Mouse (Mus musculus) neural tube, embryonic 15.5 days (tissue): ENCODE results near the gene Olfr96. TPM values are rescaled to one million over a fixed set of nuclear protein-coding genes. Genes with fewer than 3 reads are reported as not detected.
"Not testable (repeated sequence)": the region's sequence is repeated elsewhere in the genome, so short reads cannot be mapped to it uniquely, and the experiment has no call there.

Experiments
- ATAC-seq: fragments of 200-750 bp; cut with Nextera tagmentation; 2 replicates; pipeline ENCODE4 v1.8.0; 2017; ENCODE audit warnings: mild to moderate bottlenecking, moderate TSS enrichment, moderate library complexity; ENCODE audit not compliant: low FRiP score
- H3K27ac ChIP-seq: fragments of 300-500 bp; sonication (generic); replicated peaks from 2 replicates; pipeline ENCODE4 v1.5.1; 2015; ENCODE audit warnings: mild to moderate bottlenecking, inconsistent platforms
- H3K27me3 ChIP-seq: fragments of 300-500 bp; sonication (generic); replicated peaks from 2 replicates; pipeline ENCODE4 v1.6.1; 2015; ENCODE audit warnings: inconsistent platforms
- H3K36me3 ChIP-seq: fragments of 300-500 bp; sonication (generic); 2 replicates; pipeline ENCODE4 v1.6.1; 2015; ENCODE audit warnings: inconsistent platforms
- H3K4me1 ChIP-seq: fragments of 300-500 bp; sonication (generic); 2 replicates; pipeline ENCODE4 v1.6.1; 2015; ENCODE audit warnings: inconsistent platforms
- H3K4me2 ChIP-seq: fragments of 300-500 bp; sonication (generic); 2 replicates; pipeline ENCODE4 v1.6.1; 2015; ENCODE audit warnings: inconsistent platforms, mild to moderate bottlenecking, moderate library complexity
- H3K4me3 ChIP-seq: fragments of 300-500 bp; sonication (generic); replicated peaks from 2 replicates; pipeline ENCODE4 v1.5.1; 2015; ENCODE audit warnings: mild to moderate bottlenecking, inconsistent platforms
- H3K9ac ChIP-seq: fragments of 300-500 bp; sonication (generic); replicated peaks from 2 replicates; pipeline ENCODE4 v1.6.1; 2015; ENCODE audit warnings: mild to moderate bottlenecking, inconsistent platforms
- H3K9me3 ChIP-seq: fragments of 300-500 bp; sonication (generic); replicated peaks from 2 replicates; pipeline ENCODE4 v1.6.1; 2016; ENCODE audit warnings: inconsistent platforms
- WGBS: fragments of 180-500 bp; shearing (Covaris S2); methylation state at CpG from one replicate; pipeline ENCODE4 v1.1.7; 2015; ENCODE audit warnings: mixed read lengths; 5-methylcytosine and 5-hydroxymethylcytosine counted together
- polyA plus RNA-seq: library from polyadenylated mRNA; unstranded; fragments of >200 nt; fragmentation: Nextera tagmentation; extraction: Ambion mirVana; gene quantifications from 2 replicates; pipeline ENCODE4 v1.2.1, GENCODE M21; 2015

Gene Olfr96
- polyA plus RNA-seq, 1 experiment from 2014 or later, result not detected

DNA sequence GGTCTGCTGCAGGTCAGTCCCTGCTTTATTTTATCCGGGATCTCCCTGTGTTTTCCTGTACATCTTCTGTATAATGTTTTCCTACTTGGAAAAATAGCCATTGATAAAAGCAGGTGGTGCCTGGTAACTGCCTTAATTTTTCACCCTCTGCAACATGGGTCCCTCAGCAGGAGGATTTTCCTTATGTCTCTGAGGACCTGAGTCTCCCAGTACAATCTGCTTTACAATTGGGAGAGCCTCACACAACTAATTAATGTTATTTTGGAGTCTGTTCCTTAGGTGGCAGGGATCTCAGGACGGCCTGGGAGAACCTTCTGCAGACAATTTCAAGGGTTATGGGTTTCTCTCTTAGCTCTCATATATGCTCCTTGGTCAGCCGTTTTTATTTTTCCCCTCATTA, 6.9 kb upstream of the Olfr96 start, which contains the start of gene Olfr95:
Gene Olfr95, minus strand, starts transcription at position 101 of the 400 bp plus-strand sequence.
- H3K4me1 ChIP-seq, result 0 out of 2 replicates have a peak, but pooled peaks cover 5% of the 10 kb centered on the region
- H3K27ac ChIP-seq, result no peak within 1 kb of the TSS
- no peak within 1 kb of the TSS for H3K4me2 ChIP-seq
- WGBS, result 82% methylated on average over 3 of the region's 3 CpGs
- no peaks in the 10 kb centered on the region; the same call in 1 of the 2 replicates for H3K9me3 ChIP-seq
- ATAC-seq, result no peak
- H3K27me3 ChIP-seq, result no peaks in the 10 kb centered on the region; the same call in 1 of the 2 replicates
- H3K9ac ChIP-seq, result no peak within 1 kb of the TSS
- H3K4me3 ChIP-seq, result no peak within 1 kb of the TSS
- no peaks in the 10 kb centered on the region for H3K36me3 ChIP-seq

GRCm38 (mm10) chr17:37218486-37218885, 1.5 kb upstream of the Olfr96 start:
- WGBS, result 92% methylated on average over 3 of the region's 3 CpGs
- H3K4me3 ChIP-seq, result no peak overlapping the region
- H3K27me3 ChIP-seq, result no peaks in the 10 kb centered on the region
- H3K36me3 ChIP-seq, result no peaks in the 10 kb centered on the region
- no peak for ATAC-seq
- no peaks in the 10 kb centered on the region; the same call in 1 of the 2 replicates for H3K9me3 ChIP-seq
- no peak overlapping the region for H3K9ac ChIP-seq
- no peak overlapping the region for H3K4me2 ChIP-seq
- no peaks in the 10 kb centered on the region for H3K4me1 ChIP-seq
- H3K27ac ChIP-seq, result no peak overlapping the region

DNA sequence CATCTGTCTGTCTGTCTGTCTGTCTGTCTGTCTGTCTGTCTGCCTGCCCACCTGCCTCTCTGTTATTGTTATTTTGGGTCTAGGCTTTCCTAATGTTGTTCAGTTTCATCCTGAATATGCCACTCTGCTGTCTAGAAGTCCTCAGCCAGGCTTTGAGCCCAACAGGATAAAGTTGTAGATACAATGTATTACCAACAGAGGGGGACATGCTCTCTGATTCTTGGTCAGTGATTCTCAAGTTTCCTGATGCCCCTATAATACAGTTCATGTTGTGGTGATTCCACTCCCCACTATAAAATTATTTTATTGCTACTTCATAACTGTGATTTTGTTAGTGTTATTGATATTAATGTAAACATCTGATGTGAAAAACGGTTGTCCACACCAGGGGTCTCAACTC, 1.9 kb downstream of the Olfr96 start:
- Histone ChIP-seq H3K27ac (no peak overlapping the region), H3K4me2 (no peak overlapping the region), H3K27me3 (no peaks in the 10 kb centered on the region), H3K4me1 (no peaks in the 10 kb centered on the region), H3K36me3 (no peaks in the 10 kb centered on the region), H3K9me3 (no peaks in the 10 kb centered on the region; the same call in 1 of the 2 replicates), H3K4me3 (no peak overlapping the region), H3K9ac (no peak overlapping the region)
- 20% methylated on average over 1 of the region's 1 CpGs for WGBS
- no peak for ATAC-seq

DNA sequence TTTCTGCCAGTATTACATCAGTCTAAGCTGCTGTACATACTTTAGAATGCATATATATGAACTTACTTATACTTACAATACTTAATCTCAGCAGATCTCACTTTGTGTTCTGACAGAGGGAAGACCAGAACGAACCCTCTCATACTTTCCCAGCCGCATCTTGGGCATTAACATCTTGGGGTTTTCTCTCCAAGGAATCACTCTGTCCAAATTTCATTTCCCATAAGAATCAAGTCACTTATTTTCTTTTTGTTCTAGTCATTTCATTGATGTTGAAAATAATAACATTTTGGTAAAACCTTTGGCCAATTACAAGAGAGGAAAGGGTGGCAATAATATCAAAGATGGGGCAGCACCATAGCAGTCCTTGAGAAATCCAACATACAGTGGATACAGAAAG, 17.3 kb downstream of the Olfr96 start, which contains the start of gene Olfr97:
Gene Olfr97, minus strand, starts transcription at position 101 of the 400 bp plus-strand sequence.
- 96% methylated on average over 2 of the region's 2 CpGs for WGBS

DNA sequence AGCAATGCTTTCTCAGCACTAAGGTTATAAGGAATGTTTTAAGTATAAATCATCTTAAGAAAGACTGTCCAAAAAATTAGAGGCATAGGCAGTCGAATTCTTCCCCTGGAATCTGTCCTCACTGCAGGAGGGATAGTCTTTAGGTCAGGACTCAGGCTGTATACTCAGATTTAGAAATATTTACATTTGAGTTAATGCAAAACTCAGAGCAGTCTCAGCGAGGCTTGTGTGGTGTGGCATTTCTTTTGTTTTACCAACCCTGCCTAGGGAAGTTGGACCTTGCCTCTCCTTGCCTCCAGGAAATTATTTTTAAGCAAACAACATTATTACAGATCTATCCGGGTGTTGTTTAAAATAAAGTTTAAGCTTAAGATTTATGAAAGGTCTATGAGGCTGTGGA, 22.3 kb downstream of the Olfr96 start:
- H3K4me1 ChIP-seq, result no peaks in the 10 kb centered on the region
- 55% methylated on average over 3 of the region's 3 CpGs for WGBS
- H3K36me3 ChIP-seq, result no peaks in the 10 kb centered on the region
- H3K9me3 ChIP-seq, result no peaks in the 10 kb centered on the region
- no peak overlapping the region for H3K9ac ChIP-seq
- no peak overlapping the region for H3K4me2 ChIP-seq
- H3K27me3 ChIP-seq, result no peaks in the 10 kb centered on the region
- no peak overlapping the region for H3K27ac ChIP-seq
- ATAC-seq, result no peak
- H3K4me3 ChIP-seq, result no peak overlapping the region

More for the DNA sequence above, 17.3 kb downstream of the Olfr96 start, which contains the start of gene Olfr97:
- not testable (repeated sequence) for H3K9ac ChIP-seq, H3K4me2 ChIP-seq, ATAC-seq, H3K4me3 ChIP-seq, H3K4me1 ChIP-seq, H3K27me3 ChIP-seq, H3K9me3 ChIP-seq, H3K36me3 ChIP-seq, H3K27ac ChIP-seq

DNA sequence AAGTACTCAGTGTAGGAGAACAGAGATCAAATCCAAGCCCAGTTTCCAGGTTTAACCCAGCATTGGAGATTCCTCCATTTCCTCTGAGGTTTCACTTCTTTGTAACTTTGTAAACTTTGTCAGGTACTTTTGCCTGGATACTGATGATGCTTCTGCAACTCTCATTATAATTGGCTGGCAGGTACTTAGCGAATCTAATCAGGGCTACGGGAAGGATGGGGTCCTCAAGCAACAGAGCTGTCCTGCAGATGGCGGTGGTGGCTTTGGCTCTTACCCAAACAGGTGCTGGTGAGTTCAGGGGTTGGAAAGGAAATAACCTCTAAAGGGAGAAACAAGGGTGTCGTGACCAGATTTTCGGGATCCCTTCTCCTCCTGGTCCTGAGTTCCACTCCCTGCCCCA, 26.8 kb downstream of the Olfr96 start:
- Histone ChIP-seq H3K4me2 (no peak overlapping the region), H3K36me3 (no peaks in the 10 kb centered on the region), H3K27me3 (no peaks in the 10 kb centered on the region), H3K4me1 (no peaks in the 10 kb centered on the region), H3K4me3 (no peak overlapping the region), H3K9me3 (no peaks in the 10 kb centered on the region), H3K9ac (no peak overlapping the region), H3K27ac (no peak overlapping the region)
- 36% methylated on average over 5 of the region's 5 CpGs for WGBS
- ATAC-seq, result peak; percentile 68

DNA sequence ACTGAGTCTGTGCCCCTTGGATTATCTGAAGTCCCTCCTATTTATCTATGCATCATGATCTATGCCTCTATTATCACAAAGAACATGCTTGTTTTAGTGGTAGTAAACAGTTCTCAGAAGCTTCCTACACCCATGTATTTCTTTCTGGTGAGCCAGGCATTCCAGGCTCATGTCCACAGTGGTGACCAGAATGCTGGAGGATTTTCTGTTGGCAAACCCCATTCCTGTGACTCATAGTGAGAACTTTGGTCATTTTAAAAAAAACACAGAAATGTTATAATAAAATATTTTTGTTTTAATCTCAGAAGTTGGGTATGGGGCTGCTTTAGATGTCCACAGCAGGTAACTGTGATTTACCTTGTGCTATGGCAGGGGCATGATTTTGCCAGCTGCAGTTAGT, 29.5 kb downstream of the Olfr96 start:
- Histone ChIP-seq H3K4me3 (no peak overlapping the region), H3K27me3 (no peaks in the 10 kb centered on the region), H3K9me3 (no peaks in the 10 kb centered on the region), H3K4me2 (no peak overlapping the region), H3K9ac (no peak overlapping the region), H3K4me1 (no peaks in the 10 kb centered on the region), H3K27ac (no peak overlapping the region), H3K36me3 (no peaks in the 10 kb centered on the region)
- ATAC-seq, result no peak

DNA sequence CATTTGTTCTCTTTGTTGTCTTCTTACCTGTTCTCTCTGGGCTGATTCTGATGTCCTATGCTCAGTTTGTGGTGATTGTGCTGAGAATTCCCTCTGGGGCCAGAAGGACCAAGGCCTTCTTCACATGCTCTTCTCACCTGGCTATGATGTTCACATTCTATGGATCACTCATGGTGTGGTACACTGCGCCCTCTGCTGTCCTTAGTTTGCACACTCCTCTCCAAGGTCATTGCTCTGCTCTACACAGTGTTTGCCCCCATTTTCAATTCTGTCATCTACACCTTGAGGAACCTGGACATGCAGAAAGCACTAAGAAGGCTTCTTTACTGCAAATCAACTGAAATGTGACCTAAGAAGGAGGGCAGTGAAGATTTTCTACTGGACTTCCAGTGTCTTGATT, 30.6 kb downstream of the Olfr96 start:
- Histone ChIP-seq H3K27ac (no peak overlapping the region), H3K4me3 (no peak overlapping the region), H3K4me2 (no peak overlapping the region), H3K27me3 (no peaks in the 10 kb centered on the region), H3K4me1 (no peaks in the 10 kb centered on the region), H3K9me3 (no peaks in the 10 kb centered on the region), H3K36me3 (no peaks in the 10 kb centered on the region), H3K9ac (no peak overlapping the region)
- no peak for ATAC-seq
- 12% methylated on average over 1 of the region's 1 CpGs for WGBS

GRCm38 (mm10) chr17:37263626-37264025, 43.7 kb downstream of the Olfr96 start, which contains the start of gene Olfr98:
Gene Olfr98 (minus strand): TSS chr17:37263749.
- no peak within 1 kb of the TSS for H3K4me3 ChIP-seq
- 94% methylated on average over 1 of the region's 1 CpGs for WGBS
- no peak within 1 kb of the TSS for H3K27ac ChIP-seq
- no peak within 1 kb of the TSS for H3K9ac ChIP-seq
- ATAC-seq, result no peak
- no peaks in the 10 kb centered on the region for H3K4me1 ChIP-seq
- no peaks in the 10 kb centered on the region for H3K36me3 ChIP-seq
- H3K27me3 ChIP-seq, result no peaks in the 10 kb centered on the region
- H3K9me3 ChIP-seq, result no peaks in the 10 kb centered on the region
- no peak within 1 kb of the TSS for H3K4me2 ChIP-seq

DNA sequence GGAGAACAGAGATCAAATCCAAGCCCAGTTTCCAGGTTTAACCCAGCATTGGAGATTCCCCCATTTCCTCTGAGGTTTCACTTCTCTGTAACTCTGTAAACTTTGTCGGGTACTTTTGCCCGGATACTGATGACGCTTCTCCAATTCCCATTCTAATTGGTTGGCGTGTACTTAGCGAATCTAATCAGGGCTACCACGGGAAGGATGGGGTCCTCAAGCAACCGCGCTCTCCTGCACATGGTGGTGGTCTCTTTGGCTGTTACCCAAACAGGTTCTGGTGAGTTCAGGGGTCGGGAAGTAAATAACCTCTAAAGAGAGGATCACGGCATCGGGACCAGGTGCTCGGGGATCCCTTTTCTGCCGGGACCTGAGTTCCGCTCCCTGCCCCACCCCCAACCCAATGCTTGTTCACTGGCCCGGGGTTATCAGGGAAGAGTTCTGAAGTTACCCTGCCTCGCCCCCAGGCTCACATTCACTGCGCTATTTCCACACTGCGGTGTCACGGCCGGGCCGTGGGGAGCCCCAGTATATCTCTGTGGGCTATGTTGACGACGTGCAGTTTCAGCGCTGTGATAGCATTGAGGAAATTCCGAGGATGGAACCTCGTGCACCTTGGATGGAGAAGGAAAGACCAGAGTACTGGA, 50.2 kb downstream of the Olfr96 start, which contains the start of gene H2-M3:
Gene H2-M3, plus strand, starts transcription at position 163 of the 644 bp plus-strand sequence.
- Histone ChIP-seq H3K4me1 (peaks cover 6% of the 10 kb centered on the region), H3K9me3 (no peaks in the 10 kb centered on the region), H3K36me3 (no peaks in the 10 kb centered on the region), H3K9ac (peak within 1 kb of the TSS; percentile 51), H3K27ac (no peak within 1 kb of the TSS), H3K4me2 (peak within 1 kb of the TSS; percentile 98), H3K27me3 (no peaks in the 10 kb centered on the region), H3K4me3 (peak within 1 kb of the TSS; percentile 54)
- ATAC-seq, result peak; percentile 99
- 6% methylated on average over 26 of the region's 26 CpGs for WGBS

- H3K4me1 ChIP-seq, result peaks cover 6% of the 10 kb centered on the region
- H3K9ac ChIP-seq, result peak overlapping the region; percentile 51
- ATAC-seq, result no peak
- H3K27ac ChIP-seq, result no peak overlapping the region
- no peaks in the 10 kb centered on the region for H3K27me3 ChIP-seq
- H3K9me3 ChIP-seq, result no peaks in the 10 kb centered on the region
- peak overlapping the region; percentile 98 for H3K4me2 ChIP-seq
- 66% methylated on average over 8 of the region's 8 CpGs for WGBS
- H3K36me3 ChIP-seq, result no peaks in the 10 kb centered on the region
- peak overlapping the region; percentile 54 for H3K4me3 ChIP-seq
Measured at GRCm38 (mm10) chr17:37270702-37271092, 50.8 kb downstream of the Olfr96 start.

GRCm38 (mm10) chr17:37275626-37276248, 55.8 kb downstream of the Olfr96 start:
- Histone ChIP-seq H3K9ac (no peak overlapping the region), H3K27ac (no peak overlapping the region), H3K9me3 (no peaks in the 10 kb centered on the region), H3K36me3 (no peaks in the 10 kb centered on the region), H3K4me3 (no peak overlapping the region), H3K27me3 (no peaks in the 10 kb centered on the region), H3K4me1 (no peaks in the 10 kb centered on the region; the same call in 1 of the 2 replicates), H3K4me2 (no peak overlapping the region)
- ATAC-seq, result no peak
- 88% methylated on average over 2 of the region's 2 CpGs for WGBS
